Mouse (Mus musculus): ENCODE measurements around the gene Yipf2. TPM values are rescaled to one million over a fixed set of nuclear protein-coding genes. Genes with fewer than 3 reads are reported as not detected.

Yipf2 gene
- polyA plus RNA-seq, 2 experiments, result 6.1 to 9.0 TPM

GRCm38 (mm10) chr9:21609861-21610260 lies 17.2 kb upstream of the Yipf2 start:
- H3K9me3 ChIP-seq (ENCODE audit: control insufficient read depth, low read length), result no peaks in the 10 kb centered on the region
- no peak overlapping the region for H3K9ac ChIP-seq (replicated peaks)
- WGBS (ENCODE audit: insufficient replicate concordance), result 59% methylated on average over 1 of the region's 1 CpGs
- no peak overlapping the region for H3K4me2 ChIP-seq (ENCODE audit: low read depth)
- no peaks in the 10 kb centered on the region for H3K36me3 ChIP-seq (replicated peaks; ENCODE audit: control insufficient read depth, insufficient read depth, low read depth)
- peak in 1 of 3 experiments; percentile 41 for DNase-seq (ENCODE audit: low read depth in 3 of 3, low spot score in 3 of 3)
- H3K4me1 ChIP-seq (replicated peaks; ENCODE audit: control insufficient read depth in 2 of 2, insufficient read depth in 2 of 2, low read length in 1 of 2), result peaks cover under 1 to 6% of the 10 kb centered on the region in 2 experiments; a peak in 2 of 4 replicates
- no peak overlapping the region for H3K4me3 ChIP-seq (ENCODE audit: insufficient read depth in 1 of 2, low read depth in 2 of 2, low read length in 2 of 2)
- no peak overlapping the region for H3K27ac ChIP-seq
- TF ChIP-seq EP300 (IDR thresholded peaks at IDR 0.05; ENCODE audit: low read depth), result no peak
- TF ChIP-seq CTCF (IDR thresholded peaks at IDR 0.05; ENCODE audit: low read depth), result no peak
- ATAC-seq (ENCODE audit: insufficient read depth), result no peak
- H3K27me3 ChIP-seq (ENCODE audit: control insufficient read depth, insufficient read depth, low read length), result no peaks in the 10 kb centered on the region

GRCm38 (mm10) chr9:21606648-21607047 lies 14.0 kb upstream of the Yipf2 start:
- no peaks in the 10 kb centered on the region for H3K9me3 ChIP-seq (ENCODE audit: control insufficient read depth, low read length)
- no peak overlapping the region for H3K4me2 ChIP-seq (ENCODE audit: low read depth)
- DNase-seq (ENCODE audit: low read depth in 3 of 3, low spot score in 3 of 3) (no peak), ATAC-seq (ENCODE audit: insufficient read depth) (no peak)
- peaks cover 0 to 3% of the 10 kb centered on the region in 2 experiments; a peak in 1 of 4 replicates for H3K4me1 ChIP-seq (replicated peaks; ENCODE audit: control insufficient read depth in 2 of 2, insufficient read depth in 2 of 2, low read length in 1 of 2)
- H3K27me3 ChIP-seq (ENCODE audit: control insufficient read depth, insufficient read depth, low read length), result no peaks in the 10 kb centered on the region
- WGBS (ENCODE audit: insufficient replicate concordance), result 35% methylated on average over 1 of the region's 1 CpGs
- H3K4me3 ChIP-seq (ENCODE audit: insufficient read depth in 1 of 2, low read depth in 2 of 2, low read length in 2 of 2), result no peak overlapping the region
- TF ChIP-seq EP300 (IDR thresholded peaks at IDR 0.05; ENCODE audit: low read depth) (no peak), CTCF (IDR thresholded peaks at IDR 0.05; ENCODE audit: low read depth) (no peak)
- no peak overlapping the region for H3K9ac ChIP-seq (replicated peaks)
- no peak overlapping the region for H3K27ac ChIP-seq
- no peaks in the 10 kb centered on the region for H3K36me3 ChIP-seq (replicated peaks; ENCODE audit: control insufficient read depth, insufficient read depth, low read depth)

DNA sequence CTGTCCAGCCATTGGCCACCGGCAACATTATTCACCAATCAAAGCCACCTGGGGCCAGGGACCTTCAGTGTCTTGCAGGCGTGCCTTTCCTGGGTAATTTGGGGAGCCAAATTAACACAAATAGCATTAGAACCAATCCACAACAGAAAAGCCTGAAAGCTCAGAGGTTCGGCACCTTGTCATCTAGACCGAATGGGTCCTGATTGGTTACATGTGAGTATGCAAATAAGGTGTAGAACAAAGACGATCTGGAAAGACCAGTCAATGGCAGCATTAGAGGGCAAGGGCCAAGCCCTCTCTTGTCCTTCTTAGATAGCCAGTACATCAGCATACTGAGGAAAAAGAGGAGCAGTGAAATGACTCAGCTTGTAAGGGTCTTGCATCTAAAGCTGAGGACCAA lies 13.2 kb upstream of the Yipf2 start:
- TF ChIP-seq CTCF (IDR thresholded peaks at IDR 0.05; ENCODE audit: low read depth), result no peak
- TF ChIP-seq EP300 (IDR thresholded peaks at IDR 0.05; ENCODE audit: low read depth), result no peak
- ATAC-seq (ENCODE audit: insufficient read depth), result no peak

GRCm38 (mm10) chr9:21604119-21604518 lies 11.5 kb upstream of the Yipf2 start:
- TF ChIP-seq CTCF (IDR thresholded peaks at IDR 0.05; ENCODE audit: low read depth) (0 out of 2 replicates have a peak, but pooled peaks have one; percentile 16), EP300 (IDR thresholded peaks at IDR 0.05; ENCODE audit: low read depth) (no peak)
- Histone ChIP-seq H3K4me3 (ENCODE audit: insufficient read depth in 1 of 2, low read depth in 2 of 2, low read length in 2 of 2) (no peak overlapping the region), H3K4me1 (replicated peaks; ENCODE audit: control insufficient read depth in 2 of 2, insufficient read depth in 2 of 2, low read length in 1 of 2) (peaks cover 0 to 11% of the 10 kb centered on the region in 2 experiments; a peak in 3 of 4 replicates), H3K27ac (no peak overlapping the region), H3K4me2 (ENCODE audit: low read depth) (no peak overlapping the region), H3K9ac (replicated peaks) (no peak overlapping the region), H3K9me3 (ENCODE audit: control insufficient read depth, low read length) (no peaks in the 10 kb centered on the region), H3K27me3 (ENCODE audit: control insufficient read depth, insufficient read depth, low read length) (no peaks in the 10 kb centered on the region), H3K36me3 (replicated peaks; ENCODE audit: control insufficient read depth, insufficient read depth, low read depth) (no peaks in the 10 kb centered on the region)
- DNase-seq (ENCODE audit: low read depth in 3 of 3, low spot score in 3 of 3), result no peak
- WGBS (ENCODE audit: insufficient replicate concordance), result 54% methylated on average over 5 of the region's 5 CpGs
- no peak for ATAC-seq (ENCODE audit: insufficient read depth)

More for the DNA sequence above, 13.2 kb upstream of the Yipf2 start:
- Histone ChIP-seq H3K27me3 (ENCODE audit: control insufficient read depth, insufficient read depth, low read length) (no peaks in the 10 kb centered on the region), H3K9ac (replicated peaks) (no peak overlapping the region), H3K4me3 (ENCODE audit: insufficient read depth in 1 of 2, low read depth in 2 of 2, low read length in 2 of 2) (no peak overlapping the region), H3K27ac (no peak overlapping the region), H3K9me3 (ENCODE audit: control insufficient read depth, low read length) (no peaks in the 10 kb centered on the region), H3K4me2 (ENCODE audit: low read depth) (no peak overlapping the region), H3K4me1 (replicated peaks; ENCODE audit: control insufficient read depth in 2 of 2, insufficient read depth in 2 of 2, low read length in 1 of 2) (peaks cover 0 to 5% of the 10 kb centered on the region in 2 experiments; a peak in 2 of 4 replicates), H3K36me3 (replicated peaks; ENCODE audit: control insufficient read depth, insufficient read depth, low read depth) (no peaks in the 10 kb centered on the region)
- DNase-seq (ENCODE audit: low read depth in 3 of 3, low spot score in 3 of 3), result no peak
- 76% methylated on average over 5 of the region's 5 CpGs for WGBS (ENCODE audit: insufficient replicate concordance)

GRCm38 (mm10) chr9:21601722-21602399 lies 9.2 kb upstream of the Yipf2 start:
- DNase-seq (ENCODE audit: low read depth in 3 of 3, low spot score in 3 of 3) (peak; percentile 64 to 65 (median 65)), ATAC-seq (ENCODE audit: insufficient read depth) (peak; percentile 48)
- H3K27me3 ChIP-seq (ENCODE audit: control insufficient read depth, insufficient read depth, low read length), result no peaks in the 10 kb centered on the region
- H3K36me3 ChIP-seq (replicated peaks; ENCODE audit: control insufficient read depth, insufficient read depth, low read depth), result no peaks in the 10 kb centered on the region; the same call in 1 of the 2 replicates
- no peaks in the 10 kb centered on the region for H3K9me3 ChIP-seq (ENCODE audit: control insufficient read depth, low read length)
- no peak overlapping the region for H3K27ac ChIP-seq
- no peak overlapping the region for H3K4me3 ChIP-seq (ENCODE audit: insufficient read depth in 1 of 2, low read depth in 2 of 2, low read length in 2 of 2)
- WGBS (ENCODE audit: insufficient replicate concordance), result 50% methylated on average over 10 of the region's 10 CpGs
- H3K4me1 ChIP-seq (replicated peaks; ENCODE audit: control insufficient read depth in 2 of 2, insufficient read depth in 2 of 2, low read length in 1 of 2), result peaks cover 0 to 11% of the 10 kb centered on the region in 2 experiments; a peak in 3 of 4 replicates
- no peak overlapping the region for H3K4me2 ChIP-seq (ENCODE audit: low read depth)
- TF ChIP-seq EP300 (IDR thresholded peaks at IDR 0.05; ENCODE audit: low read depth) (no peak), CTCF (IDR thresholded peaks at IDR 0.05; ENCODE audit: low read depth) (peak; percentile 94)
- no peak overlapping the region for H3K9ac ChIP-seq (replicated peaks)
